Mouse (Mus musculus): ENCODE data around the gene 2300002M23Rik. TPM values are rescaled to one million over a fixed set of nuclear protein-coding genes. Genes with fewer than 3 reads are reported as not detected.
A peak's percentile ranks its signal among the peaks of the same experiment; 100 is the strongest.

The 2300002M23Rik gene
- not detected for total RNA-seq (2021)
- long read RNA-seq, experiment 1, result 0 reads
- long read RNA-seq, experiment 2, result 0 reads

DNA sequence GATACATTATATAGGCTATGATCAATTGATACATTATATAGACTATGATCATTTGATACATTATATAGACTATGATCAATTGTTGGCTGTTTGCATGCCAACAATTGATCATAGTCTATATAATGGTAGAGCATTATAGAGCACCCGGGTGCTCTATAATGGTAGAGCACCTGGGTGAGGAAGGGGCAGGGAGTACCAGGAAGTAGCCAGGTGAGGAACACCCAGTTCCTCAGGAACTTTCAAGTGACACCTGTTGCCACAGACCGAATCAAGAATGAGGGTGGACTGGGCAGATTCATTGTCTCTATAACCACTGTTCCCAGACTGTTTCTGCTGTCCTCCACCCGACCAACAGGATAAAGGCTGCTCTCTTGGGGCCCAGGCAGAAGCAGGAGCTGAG lies at the start of gene 2300002M23Rik:
TSS of gene 2300002M23Rik (plus strand) at position 301 of the 400 bp plus-strand sequence.
- DNase-seq (ENCODE audit: low spot score in 2 of 2), result no peak
- no peak for TF ChIP-seq CTCF (conservative IDR thresholded peaks at IDR 0.05)
- no peak within 1 kb of the TSS for H3K27ac ChIP-seq
- H3K4me3 ChIP-seq, result no peak within 1 kb of the TSS

DNA sequence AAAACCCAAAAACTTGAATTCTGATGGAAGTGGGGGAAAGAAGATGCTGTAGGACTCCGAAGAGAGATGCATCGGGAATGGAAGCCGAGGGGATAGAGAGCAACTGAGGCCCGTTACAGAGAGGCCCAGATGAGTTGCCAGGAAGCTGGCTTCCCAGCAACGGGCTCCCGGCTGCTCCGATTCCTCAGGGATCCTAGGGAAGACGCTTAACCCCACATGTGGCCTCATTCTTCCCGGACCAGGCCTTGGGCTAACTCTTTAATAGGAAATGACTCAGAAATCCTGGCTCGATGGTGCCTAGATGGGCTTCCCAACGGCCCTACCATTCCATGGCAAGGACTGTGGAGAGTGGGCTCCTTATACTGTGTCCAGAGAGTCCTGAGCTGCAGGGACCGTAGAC lies 49.7 kb upstream of the 2300002M23Rik start:
- DNase-seq (ENCODE audit: low spot score in 2 of 2), result no peak
- no peak overlapping the region for H3K27ac ChIP-seq
- TF ChIP-seq CTCF (conservative IDR thresholded peaks at IDR 0.05), result no peak
- peak overlapping the region; percentile 71 for H3K4me3 ChIP-seq

DNA sequence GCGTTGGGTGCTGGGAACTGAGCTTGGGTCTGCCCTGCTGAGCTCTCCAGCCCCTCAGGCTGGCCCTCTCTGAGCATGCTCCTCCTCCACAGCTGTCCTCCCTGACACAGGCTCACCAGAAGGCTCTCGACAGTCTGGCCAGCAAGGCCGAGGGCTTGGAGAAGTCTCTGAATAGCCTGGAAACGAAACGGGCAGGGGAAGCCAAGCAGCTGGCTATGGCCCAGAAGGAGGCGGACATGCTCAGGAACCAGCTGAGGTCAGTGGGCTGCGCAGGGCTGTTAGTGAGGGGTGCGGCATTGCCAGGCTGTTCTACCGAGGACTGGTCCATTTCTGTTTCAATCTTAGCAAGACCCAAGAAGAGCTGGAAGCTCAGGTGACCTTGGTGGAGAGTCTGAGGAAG lies 42.9 kb upstream of the 2300002M23Rik start:
- no peak overlapping the region for H3K4me3 ChIP-seq
- no peak for DNase-seq (ENCODE audit: low spot score in 2 of 2)
- H3K27ac ChIP-seq, result no peak overlapping the region
- no peak for TF ChIP-seq CTCF (conservative IDR thresholded peaks at IDR 0.05)

DNA sequence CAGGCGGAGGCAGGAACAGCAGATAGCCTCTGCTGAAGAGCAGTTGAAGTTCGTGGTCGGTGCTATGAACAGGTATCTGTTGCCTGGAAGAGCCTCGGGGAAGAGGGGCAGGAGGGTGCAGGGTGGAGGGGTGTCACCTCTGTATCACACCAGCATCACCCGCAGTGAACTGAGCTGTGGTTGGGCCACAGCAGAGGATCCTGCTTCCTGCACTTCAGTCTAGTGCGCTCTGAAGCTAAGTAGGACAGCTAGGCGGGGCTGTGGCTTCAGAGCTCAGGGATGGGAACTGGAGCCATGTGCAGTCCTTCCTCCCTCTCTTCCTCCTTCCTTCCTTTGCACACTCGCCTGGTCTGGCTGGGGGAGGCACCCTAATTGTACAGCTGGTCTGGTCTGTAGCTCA lies 40.6 kb upstream of the 2300002M23Rik start:
- Histone ChIP-seq H3K27ac (no peak overlapping the region), H3K4me3 (no peak overlapping the region)
- DNase-seq (ENCODE audit: low spot score in 2 of 2), result no peak
- TF ChIP-seq CTCF (conservative IDR thresholded peaks at IDR 0.05), result no peak

DNA sequence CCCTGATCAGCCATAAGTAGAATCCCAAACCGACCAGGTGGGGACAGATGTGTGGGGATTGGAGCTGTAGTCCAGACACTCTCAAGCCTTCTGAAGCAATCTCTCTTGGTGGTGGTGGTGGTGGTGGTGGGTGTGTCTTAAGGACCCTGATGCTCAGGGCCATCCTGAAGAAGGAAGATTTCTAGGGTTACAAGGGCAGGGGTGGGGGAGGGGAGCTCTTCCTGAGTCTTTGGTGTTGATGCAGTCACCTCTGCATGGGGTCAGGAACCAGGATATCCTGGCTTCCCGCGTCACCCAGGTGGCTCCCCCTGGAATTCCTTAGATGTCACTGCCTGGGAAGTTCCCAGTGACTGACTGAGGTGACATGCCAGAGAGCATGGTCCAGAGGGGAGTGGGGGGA lies 34.9 kb upstream of the 2300002M23Rik start:
- Histone ChIP-seq H3K4me3 (no peak overlapping the region), H3K27ac (no peak overlapping the region)
- no peak for DNase-seq (ENCODE audit: low spot score in 2 of 2)
- no peak for TF ChIP-seq CTCF (conservative IDR thresholded peaks at IDR 0.05)

DNA sequence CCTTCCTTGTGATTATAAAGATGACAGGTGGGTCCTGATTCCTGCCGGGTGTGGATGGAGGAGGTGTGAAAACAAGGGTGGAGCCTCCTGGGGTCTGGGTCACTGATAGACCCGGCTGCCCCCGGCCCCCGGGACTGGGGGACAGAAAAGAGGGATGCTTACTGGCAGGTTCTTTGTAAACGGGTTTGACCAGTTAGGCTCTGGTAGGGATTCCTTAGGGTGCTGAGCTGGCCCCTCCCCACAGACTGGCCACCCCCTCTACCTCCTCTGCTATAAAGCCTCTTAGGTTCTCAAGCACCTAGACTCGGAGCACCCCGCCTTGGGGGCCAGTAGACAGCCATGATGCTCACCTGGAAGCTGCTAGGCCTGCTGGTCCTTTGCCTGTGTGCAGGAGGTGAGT lies 34.3 kb upstream of the 2300002M23Rik start, which contains the start of gene Psors1c2:
TSS of gene Psors1c2 (plus strand) at position 301 of the 400 bp plus-strand sequence.
- no peak within 1 kb of the TSS for H3K27ac ChIP-seq
- H3K4me3 ChIP-seq, result no peak within 1 kb of the TSS
- TF ChIP-seq CTCF (conservative IDR thresholded peaks at IDR 0.05), result no peak
- DNase-seq (ENCODE audit: low spot score in 2 of 2), result no peak

DNA sequence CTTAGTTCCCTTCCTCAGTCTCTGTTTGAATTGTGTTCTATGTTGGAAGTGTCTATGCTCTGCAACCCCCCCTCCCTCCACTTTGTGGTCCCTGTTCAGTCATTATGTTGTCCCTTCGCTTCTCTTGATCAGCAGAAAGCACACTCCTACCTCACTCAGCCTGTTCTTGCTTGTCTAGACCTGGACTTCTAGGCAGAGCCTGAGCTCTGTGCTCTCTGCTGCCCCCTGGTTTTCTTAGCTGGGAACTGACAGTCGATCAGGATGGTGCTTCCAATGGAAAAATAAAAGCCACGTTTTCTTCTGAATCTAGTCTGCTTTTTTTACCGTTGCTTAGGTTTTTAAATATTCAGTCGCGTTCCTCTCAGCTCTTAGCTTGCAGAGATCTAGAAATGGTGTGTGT lies 32.9 kb upstream of the 2300002M23Rik start:
- peak; percentile 81 to 87 for DNase-seq (ENCODE audit: low spot score in 2 of 2)
- Histone ChIP-seq H3K27ac (peak overlapping the region; percentile 77), H3K4me3 (peak overlapping the region; percentile 50)
- peak; percentile 98 for TF ChIP-seq CTCF (conservative IDR thresholded peaks at IDR 0.05)

DNA sequence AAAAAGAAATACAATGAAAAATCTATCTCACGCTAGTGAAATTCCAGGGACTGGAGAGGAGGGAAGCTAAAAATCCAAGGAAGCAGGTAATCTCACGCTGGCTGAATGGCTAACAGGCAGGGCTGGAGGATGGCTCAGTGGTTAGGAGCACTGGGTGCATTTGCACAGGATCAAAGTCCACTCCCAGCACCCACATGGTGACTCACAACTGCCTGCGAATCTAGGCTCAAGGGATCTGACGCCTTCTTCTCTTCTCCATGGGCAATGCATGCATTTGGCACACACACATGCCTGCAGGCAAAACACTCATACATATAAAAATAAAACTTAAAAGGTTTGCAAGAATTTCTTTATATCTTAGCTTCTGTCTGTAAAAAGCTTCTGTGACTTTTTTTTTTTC lies 29.8 kb upstream of the 2300002M23Rik start:
- no peak for DNase-seq (ENCODE audit: low spot score in 2 of 2)
- H3K4me3 ChIP-seq, result no peak overlapping the region

DNA sequence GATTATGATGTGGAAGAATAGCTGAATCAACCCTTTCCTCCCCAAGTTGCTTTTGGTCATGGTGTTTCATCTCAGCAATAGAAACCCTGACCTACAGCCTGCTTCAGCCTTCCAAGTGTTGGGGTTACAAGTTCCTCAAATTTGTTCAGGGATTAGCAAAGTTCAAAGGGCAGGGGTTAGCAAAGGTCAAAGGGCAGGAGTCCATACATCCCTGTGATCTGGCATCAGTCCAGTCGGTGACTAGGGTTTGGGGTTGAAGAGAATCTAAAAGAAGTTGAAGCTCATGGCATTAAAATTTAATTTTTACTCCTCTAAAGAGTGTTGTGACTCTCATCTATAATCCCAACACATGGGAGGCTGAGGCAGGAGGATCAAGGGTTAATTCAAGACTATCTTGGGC lies 28.8 kb upstream of the 2300002M23Rik start:
- DNase-seq (ENCODE audit: low spot score in 2 of 2), result no peak
- TF ChIP-seq CTCF (conservative IDR thresholded peaks at IDR 0.05), result no peak
- Histone ChIP-seq H3K4me3 (no peak overlapping the region), H3K27ac (no peak overlapping the region)

More for the DNA sequence above, 29.8 kb upstream of the 2300002M23Rik start:
- no peak overlapping the region for H3K27ac ChIP-seq
- TF ChIP-seq CTCF (conservative IDR thresholded peaks at IDR 0.05), result no peak

DNA sequence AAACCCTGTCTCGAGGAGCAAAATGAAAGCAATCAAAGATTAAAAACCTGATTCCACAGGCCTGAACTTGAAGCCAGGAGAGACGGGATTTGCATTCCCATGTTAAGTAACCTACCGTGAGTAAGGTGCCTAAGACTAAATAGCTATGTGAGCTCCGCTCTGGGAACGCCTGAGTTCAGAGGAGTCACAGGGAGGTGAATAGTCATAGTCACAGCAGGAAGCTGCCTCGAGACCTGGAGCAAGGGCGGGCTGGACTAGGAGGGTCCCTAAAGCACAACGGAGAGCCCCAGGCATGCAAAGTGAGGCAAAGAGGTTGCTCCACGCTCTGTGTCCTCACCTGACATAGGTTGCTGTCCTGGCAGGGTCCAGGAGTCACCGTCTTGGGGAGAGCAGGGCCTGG lies 27.7 kb upstream of the 2300002M23Rik start:
- no peak overlapping the region for H3K4me3 ChIP-seq
- DNase-seq (ENCODE audit: low spot score in 2 of 2), result no peak
- TF ChIP-seq CTCF (conservative IDR thresholded peaks at IDR 0.05), result no peak
- H3K27ac ChIP-seq, result no peak overlapping the region

DNA sequence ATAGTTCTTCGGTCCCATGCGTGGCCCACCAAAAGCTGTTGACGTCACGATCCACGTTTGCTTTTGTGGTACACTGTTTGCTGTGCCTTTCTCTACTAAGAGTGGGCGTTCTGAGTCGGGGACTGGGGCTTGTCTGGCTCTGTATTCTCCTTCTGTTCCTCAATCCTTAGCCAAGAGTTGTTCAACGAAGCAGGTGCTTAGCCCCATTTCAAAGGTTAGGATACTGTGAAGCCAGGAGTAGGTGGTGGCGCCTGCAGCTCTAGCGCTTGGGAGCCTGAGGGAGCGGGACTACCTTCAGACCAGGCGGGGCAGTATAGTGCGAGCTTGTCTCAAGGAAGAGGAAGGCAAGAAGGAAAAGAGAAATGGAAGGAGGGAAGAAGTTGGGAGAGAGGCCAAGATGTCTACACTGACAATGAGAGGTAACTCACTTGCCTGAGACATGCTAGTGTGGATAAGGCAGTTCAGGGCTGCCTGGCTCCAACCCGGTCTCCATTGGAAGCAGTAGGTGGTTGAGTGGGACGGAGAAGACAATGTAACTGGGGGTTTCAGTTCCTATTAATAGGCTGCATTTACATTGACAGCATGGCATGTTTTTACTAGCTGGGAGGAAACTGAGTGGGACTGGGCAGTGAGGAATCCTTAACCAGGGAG lies 24.4 kb upstream of the 2300002M23Rik start:
- H3K27ac ChIP-seq, result peak overlapping the region; percentile 71
- H3K4me3 ChIP-seq, result peak overlapping the region; percentile 21; the same call in 1 of the 2 replicates
- no peak for DNase-seq (ENCODE audit: low spot score in 2 of 2)
- TF ChIP-seq CTCF (conservative IDR thresholded peaks at IDR 0.05), result no peak

DNA sequence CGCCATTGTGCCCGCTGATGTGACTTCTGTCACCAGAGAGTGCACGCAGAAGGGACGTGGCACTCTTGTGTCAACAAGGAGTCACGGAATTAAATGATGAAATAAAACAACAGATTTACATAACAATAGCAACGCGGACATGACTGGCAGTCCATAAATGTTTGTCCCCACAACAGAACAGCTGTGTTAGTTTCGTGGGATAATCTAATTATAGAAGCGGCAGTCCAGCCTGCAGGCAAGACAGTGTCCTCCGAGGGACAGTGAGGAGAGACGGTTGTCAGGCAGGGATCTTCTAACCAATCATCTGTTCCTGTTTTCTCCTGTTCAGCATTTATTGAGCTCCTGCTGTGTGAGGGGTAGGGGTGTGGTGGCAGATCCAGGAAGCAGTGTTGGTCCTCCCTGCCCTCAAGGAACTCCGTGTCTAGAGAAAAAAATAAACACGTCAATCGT lies 23.8 kb upstream of the 2300002M23Rik start:
- H3K27ac ChIP-seq, result peak overlapping the region; percentile 71
- no peak for TF ChIP-seq CTCF (conservative IDR thresholded peaks at IDR 0.05)
- no peak for DNase-seq (ENCODE audit: low spot score in 2 of 2)
- peak overlapping the region; percentile 21; the same call in 1 of the 2 replicates for H3K4me3 ChIP-seq

DNA sequence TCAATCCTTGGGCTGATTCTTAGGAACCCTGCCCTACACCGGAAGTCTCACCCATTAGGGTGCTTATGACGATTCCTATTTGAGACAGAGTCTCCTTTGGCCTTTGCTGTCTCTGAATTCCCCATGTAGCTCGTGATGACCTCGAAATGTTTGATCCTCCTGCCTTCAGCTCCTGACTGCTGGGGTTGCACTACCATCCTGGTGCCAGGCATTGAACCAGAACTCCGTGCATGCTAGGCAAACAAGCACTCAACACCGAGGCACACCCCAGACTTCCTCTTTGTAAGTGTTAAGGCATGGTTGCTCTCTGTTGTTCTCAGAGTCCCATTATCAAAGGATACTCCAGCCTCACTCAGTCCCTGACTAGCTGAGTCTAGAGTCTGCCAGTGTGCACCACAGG lies 23.2 kb upstream of the 2300002M23Rik start:
- no peak overlapping the region for H3K4me3 ChIP-seq
- DNase-seq (ENCODE audit: low spot score in 2 of 2), result no peak
- TF ChIP-seq CTCF (conservative IDR thresholded peaks at IDR 0.05), result no peak
- H3K27ac ChIP-seq, result peak overlapping the region; percentile 71

DNA sequence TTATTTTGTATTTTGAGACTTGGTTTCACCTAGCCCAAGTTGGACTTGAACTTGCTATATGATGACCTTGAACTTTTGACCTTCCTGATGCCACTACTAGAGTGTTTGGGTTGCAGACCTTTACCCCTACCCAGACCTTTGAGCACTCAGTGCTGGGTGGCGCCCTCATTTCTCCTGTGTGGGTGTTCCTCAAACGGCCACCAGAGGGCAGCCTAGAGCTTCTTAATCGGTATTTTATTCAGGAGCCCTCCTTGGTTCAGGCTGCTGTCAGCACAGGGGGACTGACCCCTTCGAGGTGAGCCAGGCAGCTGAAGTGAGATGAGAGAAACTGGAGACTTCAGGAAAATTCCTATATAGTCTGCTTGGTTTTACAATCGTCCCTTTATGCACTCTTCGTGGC lies 22.6 kb upstream of the 2300002M23Rik start:
- peak in 1 of 2 experiments; percentile 71 for DNase-seq (ENCODE audit: low spot score in 2 of 2)
- H3K4me3 ChIP-seq, result no peak overlapping the region
- peak; percentile 94 for TF ChIP-seq CTCF (conservative IDR thresholded peaks at IDR 0.05)

More for the DNA sequence above, 22.6 kb upstream of the 2300002M23Rik start:
- H3K27ac ChIP-seq, result no peak overlapping the region

All from layer of hippocampus, adult 2 months (tissue).